Mouse (Mus musculus) mature B cell (primary cell): Measurements from ENCODE around the gene Ank.

Source experiments
- in situ Hi-C: fragments of 300-500 bp; cut with MboI; formaldehyde crosslinking; loops from 2 replicates; pipeline ENCODE4 v1.14.3; 2019

The Ank gene

DNA sequence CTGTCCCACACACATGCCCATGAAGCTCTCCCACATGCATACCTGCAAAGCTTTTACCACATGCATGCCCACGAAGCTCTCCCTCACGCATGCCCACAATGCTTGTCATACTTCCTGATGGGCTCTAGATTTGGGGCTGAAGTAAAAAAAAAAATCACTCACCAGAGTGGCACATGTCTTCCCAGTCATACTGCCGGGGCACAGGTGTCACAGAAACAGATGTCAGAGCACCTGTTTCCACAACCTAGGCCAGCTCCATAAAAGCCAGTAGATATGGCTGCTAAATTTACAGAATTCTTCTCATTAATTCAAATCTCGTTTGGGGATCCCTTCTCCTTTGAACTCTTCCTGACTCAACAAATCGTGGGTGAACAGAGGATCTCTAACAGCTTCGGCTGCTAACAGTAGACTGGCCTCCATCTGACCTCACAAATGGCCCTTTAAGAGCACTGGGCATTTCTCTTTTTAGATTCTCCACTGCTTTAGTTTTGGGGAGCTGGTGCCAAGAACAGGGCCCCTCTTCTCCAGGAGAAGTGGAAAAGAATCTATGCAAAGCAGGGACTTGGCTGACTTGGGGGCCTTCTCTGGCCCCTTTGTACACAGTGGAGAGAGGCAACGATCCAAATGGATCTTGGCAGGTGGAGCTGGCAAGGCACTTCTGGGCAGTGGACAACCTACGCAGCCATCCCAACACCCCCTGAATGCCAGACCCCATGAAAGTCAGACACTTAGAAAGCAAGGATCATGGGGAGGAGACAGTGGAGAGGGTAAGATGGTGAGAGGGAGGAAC, 108.7 kb downstream of the Ank start:
- in situ Hi-C loops = no loop called here

DNA sequence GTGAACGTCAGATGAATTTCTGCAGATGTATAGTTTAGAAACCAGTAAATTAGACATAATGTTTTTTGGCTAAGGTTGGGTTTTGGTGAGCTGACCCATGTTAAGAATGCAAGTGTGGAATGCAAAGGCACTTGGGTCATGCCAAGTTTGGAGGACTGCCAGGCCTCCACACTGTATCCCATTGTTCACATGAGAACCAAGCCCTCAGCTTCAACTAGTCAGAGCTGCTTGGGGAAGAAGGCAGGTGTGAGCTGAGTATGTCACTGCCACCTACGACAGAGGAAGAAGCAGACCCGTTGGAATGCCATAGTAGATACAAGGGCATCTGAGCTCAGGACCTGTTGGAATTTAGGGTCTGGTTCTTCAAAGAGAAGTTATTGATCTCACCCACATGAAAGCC, 109.5 kb downstream of the Ank start:
- in situ Hi-C loops = no loop called here

DNA sequence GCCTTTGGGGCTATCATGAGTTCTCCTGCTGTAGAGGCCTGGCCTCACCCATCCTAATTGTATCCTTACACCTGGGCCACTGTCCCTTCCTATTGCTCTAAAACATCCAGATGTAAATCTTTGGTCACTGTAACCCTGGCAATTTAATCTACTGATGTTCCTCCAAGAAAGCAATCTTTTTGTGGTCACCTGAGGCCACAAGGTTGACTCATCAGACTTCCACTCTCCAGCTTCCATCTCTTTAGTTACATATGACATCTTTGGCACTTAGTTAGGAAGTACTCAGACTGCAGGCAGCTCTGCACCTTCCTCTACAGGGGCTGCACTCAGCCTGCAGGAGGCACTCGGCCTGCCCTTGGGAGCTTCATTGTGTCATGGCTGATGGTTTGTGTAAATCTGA, 110.4 kb downstream of the Ank start:
- in situ Hi-C loops = no loop called here

DNA sequence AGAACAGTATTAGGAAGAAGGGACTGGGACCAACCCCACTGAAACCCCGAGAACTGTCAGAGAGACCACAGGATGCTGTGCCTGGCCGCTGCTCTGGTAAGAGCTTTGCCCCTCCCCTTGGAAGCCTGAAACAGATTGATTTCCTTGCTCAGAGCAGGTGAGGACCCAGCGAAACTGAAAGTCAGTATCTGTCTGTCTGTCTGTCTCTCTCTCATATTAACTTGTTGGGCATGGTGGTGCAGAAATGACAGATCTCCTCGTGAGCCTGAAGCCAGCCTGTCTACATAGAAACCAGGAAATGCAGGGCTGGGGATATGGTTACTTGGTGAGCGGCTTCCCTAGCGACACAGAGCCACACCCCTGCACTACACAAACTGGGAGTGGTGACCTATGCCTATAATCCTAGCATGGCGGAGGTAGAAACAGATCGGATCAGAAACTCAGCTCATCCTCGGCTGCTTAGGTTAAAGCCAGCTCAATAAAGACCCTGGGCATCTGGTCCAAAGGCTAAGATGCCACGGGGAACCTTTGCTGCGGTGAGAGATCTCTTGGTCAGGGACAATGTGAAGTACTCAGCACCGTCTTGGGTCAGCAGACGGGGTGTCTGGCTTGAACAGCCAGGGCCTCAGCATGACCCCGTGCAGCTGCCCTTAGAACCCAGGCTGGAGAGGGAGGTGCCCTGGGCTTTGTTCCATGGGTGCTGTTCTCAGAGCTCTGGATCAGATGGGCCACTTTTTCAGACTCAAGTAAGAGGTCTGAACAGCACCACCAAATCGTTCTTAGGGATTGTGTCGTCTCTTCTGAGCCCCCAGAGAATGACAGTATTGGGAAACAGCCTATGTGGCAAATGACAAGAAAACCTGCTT, 111.7 kb downstream of the Ank start:
- in situ Hi-C loops = no loop called here

DNA sequence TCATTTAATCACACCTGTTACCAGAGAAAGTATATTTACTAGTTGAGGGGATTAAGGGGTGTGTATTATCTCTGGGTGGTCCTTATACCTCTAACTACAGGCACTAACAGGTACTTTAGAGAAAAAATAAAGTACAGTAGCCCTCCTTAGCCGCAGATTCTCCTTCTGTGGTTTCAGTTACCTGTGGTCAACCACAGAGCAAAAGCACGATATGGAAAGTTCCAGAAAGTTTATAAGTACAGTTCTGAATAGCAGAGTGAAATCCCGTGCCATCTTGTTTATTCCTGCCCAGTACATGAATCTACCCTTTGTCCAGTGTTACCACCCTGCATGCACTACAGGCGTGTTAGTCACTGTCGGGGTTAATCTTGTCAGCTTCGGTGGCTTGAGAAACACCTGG, 112.4 kb downstream of the Ank start:
- in situ Hi-C loops = no loop called here

DNA sequence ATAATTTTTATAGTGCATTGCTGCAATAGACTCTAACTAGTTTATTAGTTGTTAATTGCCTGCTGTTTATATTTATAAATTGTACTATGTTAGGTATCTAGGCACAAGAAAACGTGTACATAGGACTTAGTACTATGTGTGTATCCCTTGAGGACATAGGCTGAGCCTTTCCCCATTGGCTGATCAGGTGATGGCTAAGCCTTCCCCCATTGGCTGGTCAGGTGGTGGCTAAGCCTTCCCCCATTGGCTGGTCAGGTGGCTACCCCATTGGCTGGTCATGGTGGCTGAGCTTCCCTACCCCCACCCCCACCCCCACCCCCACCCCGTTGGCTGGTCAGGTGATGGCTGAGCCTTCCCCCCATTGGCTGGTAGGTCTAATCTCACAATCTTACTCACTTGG, 113.4 kb downstream of the Ank start:
- in situ Hi-C loops = no loop called here

DNA sequence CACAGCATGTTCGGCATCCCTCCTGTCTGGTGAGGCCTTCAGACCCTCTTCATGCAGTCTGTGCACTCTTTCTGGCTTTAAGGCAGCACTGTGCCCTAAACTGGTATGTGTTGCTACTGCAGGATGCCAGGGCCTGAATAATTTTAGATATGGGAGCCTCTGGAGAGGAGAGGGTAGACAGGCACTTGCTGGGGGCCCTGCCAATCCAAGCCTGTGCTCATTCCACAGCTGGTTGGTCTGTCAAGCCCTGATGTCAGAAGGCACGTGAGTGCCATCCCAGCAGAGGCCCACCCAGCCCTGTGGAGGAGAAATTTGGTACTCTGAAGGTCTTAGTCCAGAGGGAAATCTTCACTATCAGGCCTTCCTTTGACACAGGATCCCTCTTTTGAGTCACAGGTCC, 114.3 kb downstream of the Ank start:
- in situ Hi-C loops = no loop called here

DNA sequence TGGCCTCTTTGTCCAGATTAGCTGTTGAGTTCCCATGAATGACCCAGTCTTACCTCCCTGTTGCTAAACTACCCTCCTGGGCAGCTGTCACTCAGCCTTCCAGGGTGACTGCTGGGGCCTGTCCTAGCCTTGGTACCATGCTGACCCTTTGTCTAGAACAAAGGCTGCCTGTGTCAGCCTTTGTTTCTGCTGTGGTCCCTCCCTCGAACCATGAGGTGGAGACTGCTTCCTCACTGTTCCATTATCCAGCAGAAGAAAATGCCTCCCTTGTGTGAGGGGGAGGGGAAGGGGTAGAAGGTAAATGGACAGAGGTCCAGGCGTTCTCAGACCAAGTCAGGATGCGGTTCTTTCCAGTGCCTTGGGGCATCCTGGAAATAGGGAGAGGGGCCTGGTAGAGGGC, 115.2 kb downstream of the Ank start:
- in situ Hi-C loops = no loop called here

DNA sequence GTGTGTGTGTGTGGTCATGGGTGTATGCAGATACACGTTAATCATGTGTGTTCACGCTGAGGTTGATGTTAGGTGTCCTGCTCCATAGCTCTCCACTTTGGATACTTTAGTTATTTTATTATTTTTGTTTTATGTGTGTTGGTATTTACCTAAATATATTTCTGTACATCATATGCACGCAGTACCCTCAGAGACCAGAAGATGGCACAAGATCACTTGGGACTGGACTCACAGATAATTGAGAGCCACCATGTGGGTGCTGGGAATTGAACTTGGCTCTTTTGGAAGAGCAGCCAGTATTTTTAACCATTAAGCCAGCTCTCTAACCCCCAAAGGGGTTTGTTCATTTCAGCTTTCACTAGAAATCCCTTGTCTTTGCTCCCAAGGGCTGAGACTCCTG, 116.0 kb downstream of the Ank start:
- in situ Hi-C loops = no loop called here

DNA sequence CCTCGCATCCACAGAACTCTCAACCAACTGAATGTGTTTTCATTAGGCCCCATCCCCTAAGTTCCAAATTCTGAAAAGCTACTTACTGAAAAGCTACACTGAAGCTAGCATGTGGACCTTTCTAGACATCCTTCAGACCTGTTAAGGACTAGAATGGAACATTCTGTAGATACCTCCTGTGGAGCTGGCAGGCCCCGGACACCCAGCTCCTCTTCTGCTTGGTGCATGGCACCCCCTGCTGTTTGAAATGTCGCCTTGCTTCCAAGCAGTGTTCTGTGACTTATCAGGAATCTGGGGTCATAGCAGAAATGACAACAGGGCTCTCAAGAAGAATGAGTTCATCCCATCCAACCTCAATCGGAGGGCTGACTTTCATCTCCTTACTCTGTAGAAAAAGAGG, 116.6 kb downstream of the Ank start:
- in situ Hi-C loops = no loop called here

DNA sequence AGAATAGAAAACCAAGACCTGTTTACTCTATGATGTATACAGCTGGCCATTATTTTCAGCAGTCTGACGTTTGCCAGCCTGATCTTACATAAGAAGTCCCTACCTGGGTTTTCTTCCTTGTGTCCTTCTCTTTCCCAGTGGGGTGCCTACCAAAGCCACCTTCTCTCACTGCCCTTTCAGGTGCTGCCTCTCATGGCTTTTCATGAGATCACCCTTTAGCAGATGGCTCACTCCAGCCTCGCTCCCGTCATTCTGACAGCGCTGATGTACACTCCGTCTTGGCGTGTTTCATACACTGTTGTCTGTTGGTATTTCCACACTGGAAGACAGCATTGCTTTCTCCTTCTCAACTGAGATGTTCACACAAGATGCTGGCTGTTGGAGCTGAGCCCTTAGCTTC, 117.1 kb downstream of the Ank start:
- in situ Hi-C loops = no loop called here

DNA sequence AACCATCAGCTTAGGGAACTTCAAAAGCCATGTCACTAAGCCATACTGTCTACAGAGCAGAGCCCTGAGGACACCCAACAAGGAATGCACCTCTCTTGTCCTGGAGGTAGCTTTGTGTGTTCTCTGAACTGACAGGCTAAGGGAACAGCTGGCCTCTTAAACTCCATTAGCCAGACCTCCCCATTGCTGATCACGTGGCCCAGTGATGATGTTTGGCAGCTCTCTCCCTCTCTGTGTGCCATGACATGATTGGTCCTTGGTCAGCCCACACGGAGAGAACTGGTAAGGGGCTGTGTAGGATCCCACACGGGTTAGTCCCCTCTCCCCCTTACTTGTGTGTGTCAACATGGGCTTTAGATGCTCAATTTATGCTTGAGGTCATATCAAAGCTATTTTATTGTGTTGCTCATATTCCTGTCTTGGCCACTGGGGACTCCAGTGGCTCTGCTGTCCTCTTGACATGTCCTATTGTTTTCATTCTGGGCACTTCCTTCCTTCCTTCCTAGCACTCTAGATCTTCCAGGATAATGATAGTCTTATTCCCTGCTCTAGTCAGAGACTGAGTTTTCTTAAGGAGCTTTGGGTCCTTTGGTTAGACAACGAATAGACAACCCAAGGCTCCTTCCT, 119.1 kb downstream of the Ank start:
- in situ Hi-C loops = no loop called here

DNA sequence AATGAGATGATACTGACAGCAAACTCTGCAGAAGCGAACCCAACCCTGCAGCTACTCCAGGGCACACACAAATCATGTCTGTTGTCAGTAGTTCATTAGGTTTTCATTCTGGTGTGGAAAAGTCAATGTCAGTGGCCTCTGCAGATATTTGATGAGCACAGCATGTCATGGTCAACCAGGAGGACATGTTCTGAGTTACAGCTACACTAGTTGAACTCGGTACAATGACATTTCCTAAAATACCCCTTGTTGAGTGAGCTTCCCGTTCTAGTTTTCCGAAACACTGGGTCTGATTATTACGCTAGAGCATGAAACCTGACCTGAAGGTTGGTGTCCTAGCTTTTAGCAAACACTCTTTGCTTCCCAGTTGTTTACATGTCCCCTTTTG, 119.6 kb downstream of the Ank start:
- in situ Hi-C loops = no loop called here

DNA sequence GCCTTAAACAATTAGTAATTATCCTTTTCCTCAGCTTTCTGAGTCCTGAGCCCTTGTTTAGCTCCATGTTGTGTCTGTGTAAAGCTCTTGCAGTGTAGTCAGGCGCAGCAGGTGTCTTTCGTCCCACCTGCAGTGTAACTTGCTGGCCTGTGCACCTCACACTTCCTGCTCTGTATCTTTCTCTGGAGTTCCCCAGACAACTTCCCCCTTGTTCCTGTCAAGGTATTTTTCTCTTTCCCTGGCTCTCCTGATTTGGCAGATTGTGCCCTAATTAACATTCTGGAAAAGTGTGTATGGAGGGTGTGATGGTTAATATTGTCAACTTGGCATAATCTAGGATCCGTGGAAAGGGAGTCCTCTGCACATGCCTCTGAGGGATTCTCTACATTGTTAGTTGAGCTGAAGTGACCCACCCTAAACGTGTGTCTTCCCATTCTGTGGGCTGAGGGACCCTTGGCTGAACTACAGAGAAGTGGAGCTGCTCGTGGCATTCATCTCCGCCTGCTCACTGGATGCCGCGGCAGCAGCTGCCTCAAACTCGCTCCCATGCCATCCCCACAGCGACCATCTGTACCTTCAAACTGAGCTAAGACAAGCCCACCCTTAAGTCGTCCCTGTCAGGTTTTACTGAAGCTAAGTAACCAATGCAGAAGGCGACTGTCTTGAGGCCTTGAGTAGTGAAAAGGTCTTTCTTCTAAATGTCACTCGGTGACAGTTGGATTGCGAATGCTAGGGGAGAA, 121.8 kb downstream of the Ank start:
- in situ Hi-C loops = no loop called here

DNA sequence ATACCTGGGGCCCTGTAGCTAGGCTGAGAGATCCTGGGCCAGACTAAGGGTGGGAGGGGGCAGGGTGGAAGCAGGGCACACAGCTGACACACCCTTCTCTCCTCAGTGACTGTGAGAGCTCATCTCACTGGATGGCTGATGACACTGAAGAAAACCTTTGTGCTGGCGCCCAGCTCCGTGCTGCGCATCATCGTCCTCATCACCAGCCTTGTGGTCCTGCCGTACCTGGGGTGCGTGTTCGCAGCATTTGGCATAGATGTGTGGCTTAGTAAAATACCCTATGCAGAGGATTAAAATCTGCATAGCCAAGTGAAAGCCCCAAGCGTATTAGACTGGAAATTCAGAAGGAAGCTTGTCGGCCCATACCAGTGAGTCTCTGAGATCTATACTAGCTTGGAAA, 124.3 kb downstream of the Ank start:
- in situ Hi-C loops = no loop called here

DNA sequence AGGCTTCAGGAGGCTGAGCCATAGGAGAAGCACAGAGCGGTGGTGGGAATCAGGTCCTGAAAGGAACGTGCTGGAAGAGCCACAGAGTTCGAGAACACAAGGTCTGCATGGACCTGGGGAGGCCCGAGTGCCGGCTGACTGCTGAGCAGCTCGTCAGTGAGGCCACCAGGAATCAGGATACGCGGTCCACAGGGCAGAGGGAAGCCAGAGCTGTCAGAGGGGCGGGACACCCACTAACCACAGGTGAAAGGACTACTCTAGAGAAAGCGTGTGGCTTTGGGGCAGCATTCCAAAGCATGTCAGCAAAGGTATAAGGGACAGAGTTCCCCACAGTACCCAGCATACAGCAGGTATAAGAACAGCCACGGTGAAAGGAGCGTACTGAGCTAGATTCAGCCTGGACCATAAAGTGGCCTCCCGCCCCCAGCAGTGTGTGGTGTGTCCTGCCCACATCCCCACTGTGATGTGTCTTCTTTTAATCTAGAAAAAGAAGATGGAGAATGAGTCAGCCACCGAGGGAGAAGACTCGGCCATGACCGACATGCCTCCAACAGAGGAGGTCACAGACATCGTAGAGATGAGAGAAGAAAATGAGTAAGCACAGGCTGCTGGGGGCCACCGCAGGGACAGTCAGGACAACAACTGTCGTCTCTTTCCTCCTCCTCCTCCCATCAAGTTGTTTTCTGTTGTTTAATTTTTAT, 126.3 kb downstream of the Ank start:
- in situ Hi-C loops = no loop called here

DNA sequence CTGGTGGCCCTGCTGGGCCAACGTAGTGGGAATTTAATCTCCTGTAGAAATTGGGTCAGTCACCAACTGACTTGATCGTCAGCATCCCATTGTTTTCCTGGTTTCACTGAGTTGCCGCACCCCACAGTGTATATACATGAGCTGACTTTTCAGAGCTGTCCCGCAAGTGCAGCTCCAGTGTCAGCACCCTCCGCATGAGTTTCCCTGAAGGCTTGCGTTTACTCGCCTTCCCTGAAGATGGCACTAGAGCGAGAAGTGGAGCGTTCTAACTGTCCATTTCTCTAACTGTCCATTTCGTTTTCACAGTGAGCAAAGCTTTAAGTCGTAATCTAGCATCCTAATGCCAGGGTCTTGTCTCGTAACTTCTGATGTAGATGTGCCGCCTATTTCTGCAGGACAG, 127.2 kb downstream of the Ank start:
- in situ Hi-C loops = no loop called here

DNA sequence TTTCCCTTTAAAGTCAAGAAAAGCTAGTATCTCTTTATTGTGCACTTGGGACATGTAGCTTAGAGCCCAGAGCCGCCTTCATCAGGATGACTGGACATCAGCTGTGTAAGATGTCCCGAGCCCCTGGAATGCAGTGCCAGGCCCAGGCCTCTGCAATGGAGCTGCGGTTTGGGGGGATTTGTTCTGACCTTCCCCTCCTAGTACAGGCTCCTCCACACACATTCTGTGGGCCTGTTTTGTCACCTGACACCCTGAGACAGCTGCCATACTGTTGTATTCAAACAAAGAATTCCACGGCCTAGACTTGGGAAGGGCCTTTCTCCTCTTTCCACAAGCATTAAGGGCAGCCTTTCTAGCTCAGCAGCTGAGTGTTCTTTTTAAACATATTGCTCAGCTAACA, 128.5 kb downstream of the Ank start:
- in situ Hi-C loops = no loop called here

DNA sequence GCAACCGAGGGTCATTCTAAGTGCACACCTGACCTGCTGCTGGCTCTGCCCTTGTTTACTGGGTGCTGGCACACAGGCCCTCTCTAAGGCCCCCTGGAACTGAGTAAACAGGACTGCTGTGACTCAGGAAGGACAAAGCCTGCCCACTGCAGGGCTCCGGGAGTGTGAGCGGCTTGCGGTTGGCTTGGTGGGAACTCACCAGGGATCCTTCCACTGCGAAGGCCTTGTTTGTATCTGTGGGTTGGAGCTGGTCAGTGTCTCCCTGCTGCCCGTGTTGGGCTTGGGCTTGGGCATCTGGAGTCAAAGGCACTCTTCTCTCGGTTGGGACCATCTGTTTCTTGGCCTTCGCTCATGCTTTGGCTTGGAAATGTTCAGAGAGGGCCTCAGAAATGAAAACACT, 129.1 kb downstream of the Ank start:
- in situ Hi-C loops = no loop called here

DNA sequence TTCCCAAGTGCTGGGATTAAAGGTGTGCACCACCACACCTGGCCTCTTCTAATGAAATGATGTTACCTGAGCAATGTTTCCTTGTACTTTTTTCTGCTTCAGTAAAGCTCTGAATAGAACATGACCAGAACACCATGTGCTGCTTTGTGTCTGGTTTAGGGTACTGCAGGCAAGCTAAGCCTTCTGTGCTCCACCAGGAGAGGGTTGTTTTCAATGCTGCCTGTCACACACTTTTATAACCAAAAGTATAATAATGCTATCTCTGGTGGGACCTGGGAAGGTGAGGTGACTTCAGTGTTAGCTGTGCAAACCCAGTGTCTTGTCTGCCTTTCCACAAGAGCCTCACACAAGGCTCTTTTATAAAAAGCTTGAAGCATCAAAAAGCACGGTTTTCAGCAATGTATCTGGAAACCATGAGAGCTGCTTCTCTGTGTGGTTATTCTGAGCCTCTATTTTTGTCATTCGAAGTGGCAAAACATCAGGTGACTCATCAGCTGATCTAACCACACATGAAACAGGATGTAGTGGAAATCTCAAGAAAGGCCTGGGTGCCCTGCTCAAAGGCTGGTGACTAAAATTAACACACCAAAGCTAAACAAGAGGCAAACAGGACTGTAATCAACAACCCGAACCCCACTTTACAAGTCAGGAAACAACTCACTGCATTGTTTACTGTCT, 130.1 kb downstream of the Ank start:
- in situ Hi-C loops = no loop called here

DNA sequence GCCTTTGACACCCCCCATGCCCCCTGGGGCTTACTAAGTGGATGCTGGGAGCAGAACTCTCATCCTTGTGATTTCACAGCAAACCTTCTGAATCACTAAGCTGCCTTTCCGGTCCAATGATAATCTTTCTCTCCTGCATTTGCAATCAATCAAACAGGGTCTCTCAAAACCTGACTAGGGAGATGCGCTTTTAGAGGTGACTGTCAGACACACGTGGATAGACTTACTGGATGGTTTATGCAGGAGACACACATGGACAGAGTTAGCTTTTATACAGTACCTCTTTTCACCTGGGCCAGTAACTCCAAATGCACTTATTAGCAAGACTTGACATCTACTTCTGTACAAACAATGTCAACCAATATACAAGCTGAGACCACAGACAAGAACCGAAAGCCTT, 131.0 kb downstream of the Ank start:
- in situ Hi-C loops = no loop called here
